Mouse (Mus musculus) limb, embryonic 14.5 days (tissue): ENCODE measurements around the gene Kank1. TPM values are rescaled to one million over a fixed set of nuclear protein-coding genes. Genes with fewer than 3 reads are reported as not detected.

Source experiments
- ATAC-seq: fragments of 200-750 bp; cut with Nextera tagmentation; 2 replicates; pipeline ENCODE4 v1.8.0; 2017; ENCODE audit warnings: low read depth, moderate number of reproducible peaks, moderate TSS enrichment; ENCODE audit not compliant: low FRiP score
- DNase-seq: peaks from one replicate; pipeline ENCODE4 v3.0.0-alpha.2; 2015; ENCODE audit warnings: low spot score
- H3K27ac ChIP-seq: fragments of 300-500 bp; sonication (generic); replicated peaks from 2 replicates; pipeline ENCODE4 v1.5.1; 2014; ENCODE audit warnings: low read depth, mild to moderate bottlenecking, low read length, moderate library complexity, mixed read lengths
- H3K27me3 ChIP-seq: fragments of 300-500 bp; sonication (generic); 2 replicates; pipeline ENCODE4 v1.6.1; 2014; ENCODE audit warnings: low read length, mixed read lengths; ENCODE audit not compliant: control insufficient read depth, insufficient read depth
- H3K36me3 ChIP-seq: fragments of 300-500 bp; sonication (generic); 2 replicates; pipeline ENCODE4 v1.6.1; 2014; ENCODE audit warnings: mild to moderate bottlenecking, low read length, moderate library complexity, mixed read lengths; ENCODE audit not compliant: control insufficient read depth, insufficient read depth
- H3K4me1 ChIP-seq: fragments of 300-500 bp; sonication (generic); 2 replicates; pipeline ENCODE4 v1.6.1; 2014; ENCODE audit warnings: antibody characterized with exemption, low read length, mixed read lengths; ENCODE audit not compliant: control insufficient read depth, insufficient read depth
- H3K4me2 ChIP-seq: fragments of 300-500 bp; sonication (generic); replicated peaks from 2 replicates; pipeline ENCODE4 v1.6.1; 2014; ENCODE audit warnings: low read depth, mild to moderate bottlenecking, low read length, moderate library complexity; ENCODE audit not compliant: severe bottlenecking
- H3K4me3 ChIP-seq: fragments of 300-500 bp; sonication (generic); replicated peaks from 2 replicates; pipeline ENCODE4 v1.5.1; 2014; ENCODE audit warnings: low read length
- H3K9ac ChIP-seq: fragments of 300-500 bp; sonication (generic); 2 replicates; pipeline ENCODE4 v1.6.1; 2014; ENCODE audit warnings: mild to moderate bottlenecking, low read depth, low read length, moderate library complexity; ENCODE audit not compliant: severe bottlenecking
- H3K9me3 ChIP-seq: fragments of 300-500 bp; sonication (generic); 2 replicates; pipeline ENCODE4 v1.6.1; 2016; ENCODE audit warnings: low read length; ENCODE audit not compliant: control insufficient read depth
- POLR2A ChIP-seq: fragments of 200-500 bp; IDR thresholded peaks from 2 replicates; pipeline ENCODE4 v1.8.0; 2012; ENCODE audit warnings: inconsistent platforms, mild to moderate bottlenecking, moderate library complexity, borderline replicate concordance; ENCODE audit not compliant: insufficient read depth, insufficient read length; ENCODE audit errors: extremely low read depth
- WGBS: fragments of 180-500 bp; shearing (Covaris S2); extraction: QIAGEN DNeasy Blood & Tissue Kit; methylation state at CpG from one replicate; pipeline ENCODE4 v1.1.7; 2014; 5-methylcytosine and 5-hydroxymethylcytosine counted together
- polyA plus RNA-seq, 2 experiments: library from polyadenylated mRNA; depleted of rRNA in 1 of 2; stranded (reverse) in 1 of 2; unstranded in 1 of 2; fragments of >200 nt; fragmentation: Nextera tagmentation in 1 of 2; extraction: Ambion mirVana in 1 of 2; gene quantifications; 2 replicates each; pipeline versions ENCODE4 v1.2.1 to v1.2.3; 2012 to 2014

Kank1 gene
- polyA plus RNA-seq, 2 experiments = 26.0 to 38.2 TPM

DNA sequence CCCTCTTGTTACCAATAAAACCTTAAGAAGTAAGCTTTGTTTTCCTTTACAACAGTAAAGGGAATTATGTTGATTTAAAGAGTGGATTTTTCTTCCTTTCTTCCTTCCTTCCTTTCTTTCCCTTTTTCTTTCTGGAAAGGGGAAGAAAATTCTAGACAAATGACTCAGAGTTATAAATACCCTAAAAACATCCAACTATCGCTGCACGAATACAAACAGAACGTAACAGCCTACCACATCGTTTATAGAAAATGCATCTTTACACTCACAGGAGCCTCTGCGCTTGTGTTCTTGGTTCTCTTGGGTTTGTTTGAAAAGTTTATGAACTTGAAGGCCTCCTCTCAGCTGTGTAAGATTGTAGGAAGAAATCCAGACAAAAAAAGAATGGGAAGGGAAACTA lies 178.7 kb downstream of the Kank1 start:
- Histone ChIP-seq H3K27me3 (no peaks in the 10 kb centered on the region), H3K9ac (no peak overlapping the region), H3K4me2 (peak overlapping the region; percentile 28; the same call in 1 of the 2 replicates), H3K4me3 (no peak overlapping the region), H3K9me3 (no peaks in the 10 kb centered on the region), H3K27ac (peak overlapping the region; percentile 29; the same call in 1 of the 2 replicates), H3K4me1 (peaks cover 38% of the 10 kb centered on the region), H3K36me3 (peaks cover 37% of the 10 kb centered on the region)
- TF ChIP-seq POLR2A = no peak
- ATAC-seq = no peak
- 28% methylated on average over 5 of the region's 5 CpGs for whole genome bisulfite sequencing
- DNase-seq = no peak

DNA sequence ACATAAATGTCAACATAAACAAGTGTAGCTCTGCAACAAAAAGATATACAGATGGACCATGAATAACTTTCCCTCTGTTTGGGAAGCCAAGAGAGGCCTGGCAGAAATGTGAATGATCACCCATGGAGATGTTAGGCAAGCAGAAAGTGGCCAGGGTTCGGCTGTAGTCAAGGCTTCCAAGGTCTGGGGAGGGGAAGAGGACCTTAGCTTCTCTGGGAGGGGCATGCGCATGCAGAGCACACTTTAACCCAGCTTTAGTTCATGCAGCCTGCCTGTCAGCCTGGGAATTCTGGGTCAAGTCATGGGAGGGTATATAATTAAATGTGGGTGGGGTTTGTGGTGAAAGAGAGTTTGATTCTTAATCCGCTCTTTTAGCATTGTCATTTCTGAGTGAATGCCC lies 180.9 kb downstream of the Kank1 start:
- TF ChIP-seq POLR2A = no peak
- Histone ChIP-seq H3K9me3 (no peaks in the 10 kb centered on the region), H3K4me2 (no peak overlapping the region), H3K9ac (no peak overlapping the region), H3K27me3 (no peaks in the 10 kb centered on the region), H3K4me1 (peaks cover 23% of the 10 kb centered on the region), H3K4me3 (no peak overlapping the region), H3K27ac (no peak overlapping the region), H3K36me3 (peaks cover 31% of the 10 kb centered on the region)
- DNase-seq (no peak), ATAC-seq (no peak)
- 82% methylated on average over 3 of the region's 3 CpGs for WGBS

DNA sequence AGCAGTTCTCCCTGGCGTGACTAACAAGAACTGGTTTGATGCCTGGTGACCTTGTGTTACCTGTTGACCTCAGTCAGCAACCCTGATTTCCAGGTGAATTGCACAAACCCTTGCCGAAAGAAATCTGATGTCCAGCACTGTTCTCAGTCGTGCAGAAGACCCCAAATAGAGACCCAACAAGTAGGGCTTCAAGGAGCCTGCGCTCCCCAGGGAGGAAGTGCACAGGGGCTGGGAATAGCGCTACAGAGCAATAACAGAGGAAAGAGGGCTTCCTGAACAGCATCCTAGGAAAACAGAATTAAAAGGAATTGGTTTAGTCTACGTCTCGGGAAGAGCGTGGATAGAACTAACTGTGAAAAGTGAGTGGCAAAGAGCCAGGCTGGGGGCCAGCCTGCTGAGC lies 183.2 kb downstream of the Kank1 start:
- H3K27ac ChIP-seq = no peak overlapping the region
- H3K4me2 ChIP-seq = no peak overlapping the region
- ATAC-seq = no peak
- 79% methylated on average over 8 of the region's 8 CpGs for WGBS
- no peak for TF ChIP-seq POLR2A
- no peak overlapping the region for H3K4me3 ChIP-seq
- peaks cover 17% of the 10 kb centered on the region for H3K4me1 ChIP-seq
- H3K9ac ChIP-seq = no peak overlapping the region
- peaks cover 42% of the 10 kb centered on the region for H3K36me3 ChIP-seq
- DNase-seq = no peak
- H3K9me3 ChIP-seq = no peaks in the 10 kb centered on the region
- no peaks in the 10 kb centered on the region for H3K27me3 ChIP-seq

DNA sequence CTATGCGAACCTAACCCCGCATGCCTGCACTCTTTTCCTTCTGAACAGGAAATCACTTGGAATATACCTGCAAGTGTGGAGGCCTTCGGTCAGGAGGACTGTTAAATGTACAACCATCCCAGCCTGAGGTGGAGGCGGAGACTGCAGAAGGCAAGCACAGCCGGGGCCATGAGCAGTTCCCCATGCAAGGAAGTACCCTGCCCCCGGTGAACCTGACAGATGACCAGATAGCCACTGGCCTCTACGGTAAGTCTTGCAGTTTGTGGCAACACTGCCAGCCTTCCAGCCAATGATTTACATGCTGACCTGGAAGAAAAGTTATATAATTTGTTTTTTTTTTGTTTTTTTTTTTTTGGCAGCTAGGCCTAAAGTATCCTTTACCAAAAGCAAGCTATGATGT lies 185.3 kb downstream of the Kank1 start:
- peaks cover 59% of the 10 kb centered on the region for H3K36me3 ChIP-seq

DNA sequence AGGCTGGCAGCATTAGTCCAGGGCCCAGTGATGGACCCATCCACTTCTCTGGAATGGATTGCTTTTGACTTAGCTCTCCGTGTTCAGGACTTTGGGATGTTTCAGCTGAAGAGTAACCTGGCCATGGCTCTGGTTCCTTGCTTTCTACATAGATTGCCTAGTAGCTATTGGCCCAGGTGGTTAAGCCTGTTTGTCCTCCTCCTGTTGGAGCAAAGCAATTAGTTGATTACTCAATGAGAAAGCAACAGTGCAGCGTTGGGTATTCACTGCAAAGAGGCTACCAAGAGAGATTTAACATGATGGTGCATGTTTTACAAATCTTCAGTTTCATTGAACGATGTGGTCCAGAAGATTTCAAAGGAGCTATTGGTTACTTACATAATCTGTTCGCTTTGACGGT lies 186.6 kb downstream of the Kank1 start:
- Histone ChIP-seq H3K36me3 (peaks cover 67% of the 10 kb centered on the region), H3K9me3 (no peaks in the 10 kb centered on the region), H3K4me2 (no peak overlapping the region), H3K4me3 (no peak overlapping the region), H3K9ac (no peak overlapping the region), H3K4me1 (peaks cover 6% of the 10 kb centered on the region), H3K27me3 (no peaks in the 10 kb centered on the region), H3K27ac (no peak overlapping the region)
- ATAC-seq (no peak), DNase-seq (no peak)
- WGBS = 80% methylated on average over 5 of the region's 5 CpGs
- no peak for TF ChIP-seq POLR2A

More for the DNA sequence above, 185.3 kb downstream of the Kank1 start:
- no peaks in the 10 kb centered on the region for H3K9me3 ChIP-seq
- H3K27me3 ChIP-seq = no peaks in the 10 kb centered on the region
- no peak for TF ChIP-seq POLR2A
- H3K4me1 ChIP-seq = peaks cover 6% of the 10 kb centered on the region
- H3K27ac ChIP-seq = no peak overlapping the region
- H3K9ac ChIP-seq = no peak overlapping the region
- no peak overlapping the region for H3K4me3 ChIP-seq
- WGBS = 77% methylated on average over 7 of the region's 7 CpGs
- no peak overlapping the region for H3K4me2 ChIP-seq
- ATAC-seq (no peak), DNase-seq (no peak)

DNA sequence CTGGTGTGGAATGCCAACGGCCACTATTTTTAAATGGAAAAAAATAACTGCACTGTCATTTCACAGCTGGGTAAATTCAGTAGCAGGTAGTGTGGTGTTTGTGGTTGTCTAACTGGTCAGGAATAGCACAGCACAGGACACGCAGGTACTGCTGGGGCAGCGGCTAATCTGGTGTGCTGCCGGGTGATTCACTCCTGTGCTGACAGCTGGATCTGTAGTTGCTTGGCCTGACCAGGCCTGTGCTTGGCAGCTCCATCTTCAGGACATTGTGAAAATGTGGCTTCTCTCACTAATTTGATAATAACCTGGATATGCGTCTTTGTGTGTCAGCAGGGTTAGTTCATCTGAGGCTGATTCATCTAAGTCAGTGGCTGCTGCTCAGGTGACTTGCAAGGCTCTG lies 189.7 kb downstream of the Kank1 start:
- no peak for DNase-seq
- no peak overlapping the region for H3K4me2 ChIP-seq
- H3K27ac ChIP-seq = no peak overlapping the region
- no peaks in the 10 kb centered on the region for H3K27me3 ChIP-seq
- no peak for TF ChIP-seq POLR2A
- peaks cover 82% of the 10 kb centered on the region for H3K36me3 ChIP-seq
- 87% methylated on average over 5 of the region's 5 CpGs for WGBS
- H3K9ac ChIP-seq = no peak overlapping the region
- no peak overlapping the region for H3K4me3 ChIP-seq
- H3K4me1 ChIP-seq = no peaks in the 10 kb centered on the region
- ATAC-seq = no peak
- no peaks in the 10 kb centered on the region for H3K9me3 ChIP-seq
